Mouse (Mus musculus) heart, adult 2 months (tissue): ENCODE data around the gene Tnip1.

Experiments
- EP300 ChIP-seq: fragments of 200-500 bp; IDR thresholded peaks from 2 replicates; pipeline ENCODE4 v1.6.1; 2011; ENCODE audit warnings: low read depth, low read length, control low read depth; ENCODE audit not compliant: insufficient read depth
- POLR2A ChIP-seq: fragments of 200-500 bp; IDR thresholded peaks from 2 replicates; pipeline ENCODE4 v1.6.1; 2011; ENCODE audit warnings: mild to moderate bottlenecking, low read depth, low read length, control low read depth; ENCODE audit not compliant: insufficient read depth

GRCm38 (mm10) chr11:54903940-54904706, 58.6 kb downstream of the Tnip1 start:
- TF ChIP-seq EP300 (peak; percentile 57; the same call in 1 of the 2 replicates), POLR2A (peak; percentile 58)
